Mouse (Mus musculus): ENCODE data around the gene Sept6.
A peak's percentile ranks its signal among the peaks of the same experiment; 100 is the strongest.

DNA sequence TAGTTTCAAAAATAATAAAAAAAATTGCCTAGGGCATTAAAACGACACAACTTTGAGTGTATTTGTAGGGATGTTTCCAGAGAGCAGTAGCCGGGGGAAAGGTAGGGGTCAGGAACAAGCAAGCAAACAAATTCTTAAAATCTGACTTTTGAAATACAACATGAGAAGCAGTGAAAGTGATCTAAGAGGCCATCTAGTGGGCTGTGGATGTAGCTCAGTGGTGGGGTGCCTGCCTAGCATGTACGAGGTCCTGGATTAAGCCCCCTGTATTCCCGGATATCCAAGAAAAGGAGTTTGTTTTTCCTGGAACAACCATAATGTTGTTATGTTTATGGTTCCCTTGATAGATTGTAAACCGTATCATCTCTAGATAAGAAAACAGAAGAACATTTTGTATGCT is 85.1 kb downstream of the Sept6 start:
- peak; percentile 48 for TF ChIP-seq CTCF (IDR thresholded peaks at IDR 0.05)
- TF ChIP-seq EP300 (IDR thresholded peaks at IDR 0.05), result no peak
